Mouse (Mus musculus) ES-E14 (cell line): ENCODE results near the gene Pkn3.

Experiments used
- CHD2 ChIP-seq: IDR thresholded peaks from 2 replicates; pipeline ENCODE4 v1.6.1; 2014; ENCODE audit warnings: mild to moderate bottlenecking, low read depth, low read length, inconsistent platforms
- HCFC1 ChIP-seq: IDR thresholded peaks from 2 replicates; pipeline ENCODE4 v1.6.1; 2012; ENCODE audit warnings: low read length, inconsistent platforms, borderline replicate concordance; ENCODE audit not compliant: insufficient read depth
- MAFK ChIP-seq: IDR thresholded peaks from 2 replicates; pipeline ENCODE4 v1.6.1; 2014; ENCODE audit warnings: mild to moderate bottlenecking, low read depth, low read length, inconsistent platforms; ENCODE audit not compliant: insufficient read depth
- ZC3H11A ChIP-seq: IDR thresholded peaks from 2 replicates; pipeline ENCODE4 v1.6.1; 2012; ENCODE audit warnings: low read depth, mild to moderate bottlenecking, inconsistent platforms, low read length, borderline replicate concordance
- ZNF384 ChIP-seq: IDR thresholded peaks from 2 replicates; pipeline ENCODE4 v1.6.1; 2012; ENCODE audit warnings: low read depth, low read length, inconsistent platforms

- TF ChIP-seq HCFC1 (no peak), ZC3H11A (no peak), MAFK (no peak), ZNF384 (no peak), CHD2 (no peak)
These were observed 18.5 kb downstream of the Pkn3 start for GRCm38 (mm10) chr2:30095882-30096527.
